Comparison of ENCODE assay signal across 11 mouse cellular contexts in genomic region chr14:118233786-118234540, GRCm38 (mm10). TPM values are rescaled to one million over a fixed set of nuclear protein-coding genes. Genes with fewer than 3 reads are reported as not detected.
A peak's percentile ranks its signal among the peaks of the same experiment; 100 is the strongest.
DNase-seq lines count a peak whose midpoint lies in the region; ATAC-seq and TF ChIP-seq lines count a peak whose summit lies in the region.
"Had no signal": no experiment of that assay in that cellular context is flagged by ENCODE, and none has a peak within 500 bp of the region (broad histone marks: within the 10 kb centered on the region; RNA-seq: fewer than 3 reads in every experiment).

No protein-coding gene starts in this region.

- H3K4me1 ChIP-seq in embryonic facial prominence, embryonic 14.5 days (ENCODE audit: control insufficient read depth, insufficient read depth, low read length) = no peaks in the 10 kb centered on the region; the same call in 1 of the 2 replicates
- no peaks in the 10 kb centered on the region for H3K4me1 ChIP-seq in hindbrain, postnatal 0 days (ENCODE audit: insufficient read depth, low read length)
- peaks cover 28% of the 10 kb centered on the region for H3K4me1 ChIP-seq in olfactory bulb, adult 2 months (ENCODE audit: control insufficient read depth, insufficient read depth, low read length)

- no peak overlapping the region for H3K27ac ChIP-seq in embryonic facial prominence, embryonic 14.5 days (replicated peaks; ENCODE audit: low read depth, low read length)
- H3K27ac ChIP-seq in hindbrain, postnatal 0 days = peak overlapping the region; percentile 71; the same call in 1 of the 2 replicates
- no peak overlapping the region for H3K27ac ChIP-seq in olfactory bulb, adult 2 months (ENCODE audit: insufficient read depth, low read depth, low read length)

- peak; percentile 9 to 15 for DNase-seq in left cerebral cortex, postnatal 36 days (ENCODE audit: low spot score in 2 of 2)
- no peak for DNase-seq in left cerebral cortex, postnatal 14 days (ENCODE audit: low spot score in 2 of 2)
- no peak for DNase-seq in embryonic facial prominence, embryonic 14.5 days (ENCODE audit: low spot score)
- peak; percentile 22 for DNase-seq in hindbrain, postnatal 0 days (ENCODE audit: low spot score)
- no peak for DNase-seq in urinary bladder, adult 18-20 months (ENCODE audit: low spot score in 2 of 2)
- no peak for DNase-seq in gastrocnemius, adult 8-10 months (ENCODE audit: low spot score in 2 of 2)
- no peak for DNase-seq in cerebellum, adult 9-11 months
- DNase-seq: cerebellum, adult 11-12 months had no signal

- H3K4me2 ChIP-seq in embryonic facial prominence, embryonic 14.5 days (ENCODE audit: low read depth, low read length) = peak overlapping the region; percentile 92
- H3K4me2 ChIP-seq in hindbrain, postnatal 0 days (ENCODE audit: low read depth, low read length) = peak overlapping the region; percentile 68

- H3K4me3 ChIP-seq in embryonic facial prominence, embryonic 14.5 days (ENCODE audit: low read depth, low read length) = peak overlapping the region; percentile 58
- H3K4me3 ChIP-seq in hindbrain, postnatal 0 days (ENCODE audit: low read length) = peak overlapping the region; percentile 52
- peak overlapping the region; percentile 39 for H3K4me3 ChIP-seq in olfactory bulb, adult 2 months (ENCODE audit: insufficient read depth, low read depth, low read length)
- H3K4me3 ChIP-seq: myocyte had no signal

- no peak for TF ChIP-seq CTCF in hindbrain, postnatal 0 days (IDR thresholded peaks at IDR 0.05; ENCODE audit: low read depth)
- no peak for TF ChIP-seq CTCF in olfactory bulb, adult 2 months (IDR thresholded peaks at IDR 0.05; ENCODE audit: insufficient read depth, low read depth, low read length)

- TF ChIP-seq POLR2A in olfactory bulb, adult 2 months (IDR thresholded peaks at IDR 0.05; ENCODE audit: insufficient read depth, low read depth, low read length) = no peak

- H3K27me3 ChIP-seq in embryonic facial prominence, embryonic 14.5 days (replicated peaks; ENCODE audit: control insufficient read depth, insufficient read depth, low read length) = peaks cover 91% of the 10 kb centered on the region
- H3K27me3 ChIP-seq in hindbrain, postnatal 0 days (ENCODE audit: insufficient read depth, low read length) = peaks cover 40% of the 10 kb centered on the region

- peak overlapping the region; percentile 60 for H3K9ac ChIP-seq in embryonic facial prominence, embryonic 14.5 days (ENCODE audit: low read depth, low read length)
- peak overlapping the region; percentile 56 for H3K9ac ChIP-seq in hindbrain, postnatal 0 days (replicated peaks; ENCODE audit: low read length)

- ATAC-seq in embryonic facial prominence, embryonic 14.5 days (ENCODE audit: low read depth) = no peak
- ATAC-seq in hindbrain, postnatal 0 days = no peak

- intact Hi-C loops in left cerebral cortex, postnatal 36 days (cut with DNase I) = no loop called here
- intact Hi-C loops in left cerebral cortex, postnatal 14 days (cut with DNase I) = loop anchor here (10.0 kb wide), 1 partner anchor 361 kb away; no protein-coding TSS in a partner anchor

- WGBS in embryonic facial prominence, embryonic 14.5 days = 5% methylated on average over 26 of the region's 26 CpGs
- WGBS in hindbrain, postnatal 0 days = 5% methylated on average over 26 of the region's 26 CpGs
- 14% methylated on average over 26 of the region's 26 CpGs for WGBS in olfactory bulb, adult 2 months

- no peaks in the 10 kb centered on the region for H3K9me3 ChIP-seq in embryonic facial prominence, embryonic 14.5 days (ENCODE audit: control insufficient read depth, low read length)
- no peaks in the 10 kb centered on the region for H3K9me3 ChIP-seq in hindbrain, postnatal 0 days (ENCODE audit: low read length)

- H3K36me3 ChIP-seq in embryonic facial prominence, embryonic 14.5 days (ENCODE audit: control insufficient read depth, insufficient read depth, low read length) = no peaks in the 10 kb centered on the region
- H3K36me3 ChIP-seq in hindbrain, postnatal 0 days (ENCODE audit: insufficient read depth, low read length) = no peaks in the 10 kb centered on the region

RNA-seq across cellular contexts. Expression of gene Sox21, which starts 2.9 kb away (rescaled TPM):
- total RNA-seq in left cerebral cortex, postnatal 36 days (2021) = 10 to 100 TPM in 1 of 2 experiments, 1 to 10 TPM in 1; 7.9 to 11.2 TPM
- total RNA-seq in left cerebral cortex, postnatal 14 days (2021) = 10 to 100 TPM in 1 of 2 experiments, 1 to 10 TPM in 1; 7.1 to 10.8 TPM
- polyA plus RNA-seq in embryonic facial prominence, embryonic 14.5 days (2014; fragmentation: Nextera tagmentation; extraction: Ambion mirVana) = 2.2 and 2.7 TPM in 2 replicates
- 15.9 and 20.1 TPM in 2 replicates for total RNA-seq in hindbrain, postnatal 0 days (2014; rRNA removed)
- polyA plus RNA-seq in hindbrain, postnatal 0 days (2015; fragmentation: Nextera tagmentation; extraction: Ambion mirVana) = 4.1 TPM in 2 replicates
- not detected in 2 replicates for polyA plus RNA-seq in olfactory bulb, adult 2 months (2012; ENCODE audit: insufficient read depth, insufficient read length, low replicate concordance, missing spikeins)
- not detected for total RNA-seq in gastrocnemius, adult 8-10 months (2022)
- total RNA-seq: MEL had no signal
- polyA plus RNA-seq: myocyte had no signal

RNA-seq across cellular contexts. Expression of gene Gm9376, which starts 32.8 kb away (rescaled TPM):
- not detected for total RNA-seq in left cerebral cortex, postnatal 36 days (2021)
- not detected for total RNA-seq in left cerebral cortex, postnatal 14 days (2021)
- not detected in 2 replicates for polyA plus RNA-seq in embryonic facial prominence, embryonic 14.5 days (2014; fragmentation: Nextera tagmentation; extraction: Ambion mirVana)
- total RNA-seq in hindbrain, postnatal 0 days (2014; rRNA removed) = not detected in 2 replicates
- polyA plus RNA-seq in hindbrain, postnatal 0 days (2015; fragmentation: Nextera tagmentation; extraction: Ambion mirVana) = not detected in 2 replicates
- not detected in 2 replicates for polyA plus RNA-seq in olfactory bulb, adult 2 months (2012; ENCODE audit: insufficient read depth, insufficient read length, low replicate concordance, missing spikeins)
- total RNA-seq in gastrocnemius, adult 8-10 months (2022) = not detected
- total RNA-seq: MEL had no signal
- polyA plus RNA-seq: myocyte had no signal

Comparison
In these comparisons a context has a peak if more than half of its experiments do, and no peak if none do; other contexts are left out.
1. DNase-seq: peak in left cerebral cortex, postnatal 36 days (2 of 2) and hindbrain, postnatal 0 days (single experiment); none in left cerebral cortex, postnatal 14 days (0 of 2), embryonic facial prominence, embryonic 14.5 days (single experiment), urinary bladder, adult 18-20 months (0 of 2), gastrocnemius, adult 8-10 months (0 of 2) and cerebellum, adult 9-11 months (single experiment).
2. RNA of gene Sox21, which starts 2.9 kb away (total RNA-seq): 15.9 to 20.1 TPM in hindbrain, postnatal 0 days, 7.9 to 11.2 TPM in left cerebral cortex, postnatal 36 days and 7.1 to 10.8 TPM in left cerebral cortex, postnatal 14 days; not detected in gastrocnemius, adult 8-10 months; every median in the first group is over 4 times any median in the second.
3. Peak in every context shown above with its lines, with median percentiles within 50 percentile points of each other: H3K4me3 ChIP-seq.